Mouse (Mus musculus) embryonic facial prominence, embryonic 10.5 days (tissue): ENCODE results near the gene Xcl1. TPM values are rescaled to one million over a fixed set of nuclear protein-coding genes. Genes with fewer than 3 reads are reported as not detected.

Source experiments
- DNase-seq: peaks from one replicate; pipeline ENCODE4 v3.0.0-alpha.2; 2017; ENCODE audit warnings: low spot score
- H3K27ac ChIP-seq: fragments of 300-500 bp; sonication (generic); replicated peaks from 2 replicates; pipeline ENCODE4 v1.5.1; 2016; ENCODE audit warnings: mild to moderate bottlenecking
- H3K27me3 ChIP-seq: fragments of 300-500 bp; sonication (generic); replicated peaks from 2 replicates; pipeline ENCODE4 v1.6.1; 2016; ENCODE audit warnings: low read depth, mild to moderate bottlenecking; ENCODE audit not compliant: poor library complexity, severe bottlenecking
- H3K36me3 ChIP-seq: fragments of 300-500 bp; sonication (generic); replicated peaks from 2 replicates; pipeline ENCODE4 v1.6.1; 2016; ENCODE audit warnings: mild to moderate bottlenecking, moderate library complexity
- H3K4me1 ChIP-seq: fragments of 300-500 bp; sonication (generic); 2 replicates; pipeline ENCODE4 v1.6.1; 2016
- H3K4me3 ChIP-seq: fragments of 300-500 bp; sonication (generic); 2 replicates; pipeline ENCODE4 v1.5.1; 2016; ENCODE audit warnings: mild to moderate bottlenecking, moderate library complexity
- H3K9me3 ChIP-seq: fragments of 300-500 bp; sonication (generic); 2 replicates; pipeline ENCODE4 v1.6.1; 2016; ENCODE audit warnings: mild to moderate bottlenecking
- WGBS: fragments of 180-500 bp; shearing (Covaris S2); methylation state at CpG from one replicate; pipeline ENCODE4 v1.1.7; 2016; 5-methylcytosine and 5-hydroxymethylcytosine counted together
- polyA plus RNA-seq: library from polyadenylated mRNA; unstranded; fragments of >200 nt; fragmentation: Nextera tagmentation; extraction: Ambion mirVana; gene quantifications from 2 replicates; pipeline ENCODE4 v1.2.1, GENCODE M21; 2016

Xcl1 gene
- polyA plus RNA-seq, 1 experiment from 2014 or later = not detected

DNA sequence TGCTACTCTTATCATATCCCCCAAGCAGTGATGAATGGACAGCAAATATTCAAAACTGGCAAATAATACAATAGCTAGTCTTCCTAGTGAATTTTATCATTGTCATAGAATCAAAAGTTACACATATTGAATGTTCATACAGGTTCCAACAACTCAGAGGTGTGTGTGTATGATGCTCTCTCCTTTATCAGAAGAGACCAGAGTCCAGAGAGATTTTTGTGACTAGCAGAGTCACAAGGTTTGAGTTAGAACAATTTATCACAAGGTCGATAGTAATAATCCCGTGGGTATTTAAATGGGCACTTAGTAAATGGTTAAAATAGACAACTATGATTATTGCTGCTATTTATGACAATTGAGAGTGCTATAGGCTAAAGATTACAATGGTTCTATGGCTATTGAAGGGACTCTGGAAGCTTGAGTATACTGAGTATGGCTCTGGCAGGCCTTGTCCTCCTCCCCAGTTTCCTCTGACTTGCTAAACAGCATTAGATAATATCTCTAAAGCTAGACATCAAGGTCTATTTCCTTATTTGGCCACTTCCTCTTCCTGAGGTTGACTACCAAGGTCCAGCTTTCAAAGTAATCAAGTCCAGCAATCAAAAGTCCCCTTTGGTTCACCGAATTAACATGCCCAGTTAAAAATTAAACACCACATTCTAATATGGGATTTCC lies 21.5 kb upstream of the Xcl1 start:
- no peak overlapping the region for H3K4me3 ChIP-seq
- no peaks in the 10 kb centered on the region for H3K36me3 ChIP-seq
- H3K9me3 ChIP-seq = no peaks in the 10 kb centered on the region
- WGBS = 88% methylated on average over 3 of the region's 3 CpGs
- no peaks in the 10 kb centered on the region for H3K4me1 ChIP-seq
- no peak for DNase-seq
- H3K27me3 ChIP-seq = no peaks in the 10 kb centered on the region
- no peak overlapping the region for H3K27ac ChIP-seq

DNA sequence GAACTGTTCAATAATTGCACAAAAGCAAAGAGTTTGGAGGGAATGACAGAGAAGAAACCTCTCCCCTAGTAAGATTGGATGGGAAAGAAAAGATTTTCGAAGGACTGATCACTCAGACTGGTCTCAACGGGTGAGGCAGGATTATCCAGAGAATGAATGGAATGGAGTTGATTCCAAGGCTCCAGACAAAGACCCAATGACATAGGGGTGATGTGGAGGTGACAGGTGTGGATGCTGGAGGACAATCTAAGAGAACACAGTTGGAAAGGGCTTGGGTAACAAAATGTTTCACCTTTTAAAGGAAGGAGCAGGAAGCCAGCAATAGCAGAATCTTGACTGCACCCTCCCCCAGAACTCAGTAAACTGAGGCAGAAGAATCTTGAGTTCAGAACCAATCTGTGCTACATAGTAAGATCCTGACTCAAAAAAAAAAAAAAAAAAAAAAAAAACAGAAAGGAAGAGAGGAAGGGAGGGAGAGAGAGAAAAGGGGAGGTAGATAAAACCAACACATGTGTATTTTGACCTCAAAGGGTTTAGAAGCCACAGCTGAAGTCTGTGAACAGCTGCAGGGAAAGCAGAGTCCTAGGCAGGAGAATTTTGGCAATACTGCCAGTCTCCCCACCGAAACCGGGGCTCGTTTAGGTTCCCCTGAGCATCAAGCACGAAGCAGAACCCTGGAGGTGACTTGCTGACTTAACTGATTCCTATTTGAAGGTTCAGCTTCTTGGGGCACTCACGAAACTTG lies 20.3 kb upstream of the Xcl1 start:
- DNase-seq = no peak
- Histone ChIP-seq H3K9me3 (no peaks in the 10 kb centered on the region), H3K36me3 (no peaks in the 10 kb centered on the region), H3K4me3 (no peak overlapping the region), H3K27ac (no peak overlapping the region), H3K27me3 (no peaks in the 10 kb centered on the region), H3K4me1 (no peaks in the 10 kb centered on the region)
- WGBS = 76% methylated on average over 7 of the region's 7 CpGs

DNA sequence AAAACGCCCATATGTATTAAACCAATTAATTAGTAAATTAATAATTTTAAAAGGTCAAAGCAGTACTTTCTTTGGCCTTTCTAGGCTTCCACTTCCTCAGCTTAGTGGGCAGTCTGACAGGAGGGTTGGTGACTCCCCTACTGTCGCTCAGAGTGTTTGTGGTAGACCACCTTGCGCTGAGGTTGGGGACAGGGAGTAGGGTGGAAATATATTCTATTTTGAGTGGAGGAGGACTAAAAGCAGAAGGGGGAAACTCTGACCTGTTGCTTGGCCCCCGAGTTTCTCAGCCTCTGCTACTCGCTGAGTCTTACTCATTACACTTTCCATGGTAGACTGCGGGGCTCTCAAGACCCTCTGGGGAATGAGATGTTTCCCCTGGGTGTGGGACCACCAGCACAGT lies 18.2 kb upstream of the Xcl1 start:
- H3K4me3 ChIP-seq = no peak overlapping the region
- no peak overlapping the region for H3K27ac ChIP-seq
- H3K9me3 ChIP-seq = no peaks in the 10 kb centered on the region
- WGBS = 91% methylated on average over 6 of the region's 6 CpGs
- DNase-seq = no peak
- H3K27me3 ChIP-seq = no peaks in the 10 kb centered on the region
- H3K36me3 ChIP-seq = no peaks in the 10 kb centered on the region
- no peaks in the 10 kb centered on the region for H3K4me1 ChIP-seq

DNA sequence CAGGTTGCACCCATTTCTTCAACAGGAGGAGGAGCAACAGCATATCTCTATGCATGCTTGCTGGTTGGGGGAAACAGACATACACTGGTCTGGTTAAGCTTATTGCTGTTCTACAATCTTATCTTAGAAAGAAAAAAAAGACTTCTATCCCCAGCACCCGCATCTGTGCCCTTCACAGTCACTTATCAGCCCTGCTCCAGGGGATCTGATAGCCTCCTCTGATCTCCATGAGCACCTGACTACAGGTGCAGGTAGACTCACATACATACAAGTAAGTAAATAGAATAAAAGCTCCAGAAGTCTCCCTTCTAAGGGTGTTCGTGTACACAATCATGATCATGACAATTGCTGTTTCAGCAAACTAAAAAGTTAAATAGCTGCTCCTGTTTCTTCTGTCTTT lies 733 bp upstream of the Xcl1 start:
- WGBS = 75% methylated on average over 2 of the region's 2 CpGs
- DNase-seq = no peak
- no peaks in the 10 kb centered on the region for H3K9me3 ChIP-seq
- no peak overlapping the region for H3K27ac ChIP-seq
- no peaks in the 10 kb centered on the region for H3K27me3 ChIP-seq
- H3K4me1 ChIP-seq = no peaks in the 10 kb centered on the region
- H3K36me3 ChIP-seq = no peaks in the 10 kb centered on the region
- H3K4me3 ChIP-seq = no peak overlapping the region

DNA sequence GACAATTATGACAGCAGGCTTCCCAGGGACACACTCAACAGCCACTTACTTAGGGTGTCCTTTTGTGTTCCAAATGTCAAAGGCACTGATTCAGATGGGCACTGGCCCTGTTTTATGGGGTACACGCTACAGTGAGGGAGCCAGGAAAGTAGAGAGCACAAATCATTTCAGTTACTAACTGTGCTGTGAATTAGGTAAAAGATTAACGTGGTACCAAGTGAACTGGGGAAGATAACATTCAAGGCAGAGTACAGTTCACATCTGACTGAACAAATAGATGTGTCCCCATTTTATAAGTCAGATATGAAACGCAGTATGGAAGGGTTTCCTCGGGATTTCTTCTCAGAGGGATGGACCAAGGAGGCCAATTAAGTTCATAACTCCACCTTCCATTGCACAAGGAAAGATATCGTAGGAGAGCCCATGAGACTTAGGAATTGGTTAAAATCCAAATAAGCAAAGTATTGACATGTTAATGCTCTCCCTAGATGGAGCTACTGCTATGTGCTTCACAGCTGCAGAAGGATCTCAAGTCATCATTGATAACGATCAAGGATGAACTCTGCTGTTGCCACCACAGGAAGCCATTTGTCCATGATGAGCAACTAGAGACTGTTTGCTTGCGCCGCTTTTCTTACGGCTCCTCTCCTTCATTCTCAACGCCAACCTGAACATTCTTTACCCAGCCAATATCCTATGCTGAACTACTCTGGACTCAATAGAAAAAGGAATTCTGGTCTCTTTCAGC lies 1.7 kb downstream of the Xcl1 start:
- no peaks in the 10 kb centered on the region for H3K27me3 ChIP-seq
- no peak for DNase-seq
- H3K4me3 ChIP-seq = no peak overlapping the region
- WGBS = 91% methylated on average over 10 of the region's 10 CpGs
- no peaks in the 10 kb centered on the region for H3K4me1 ChIP-seq
- H3K27ac ChIP-seq = no peak overlapping the region
- H3K36me3 ChIP-seq = no peaks in the 10 kb centered on the region
- H3K9me3 ChIP-seq = no peaks in the 10 kb centered on the region

DNA sequence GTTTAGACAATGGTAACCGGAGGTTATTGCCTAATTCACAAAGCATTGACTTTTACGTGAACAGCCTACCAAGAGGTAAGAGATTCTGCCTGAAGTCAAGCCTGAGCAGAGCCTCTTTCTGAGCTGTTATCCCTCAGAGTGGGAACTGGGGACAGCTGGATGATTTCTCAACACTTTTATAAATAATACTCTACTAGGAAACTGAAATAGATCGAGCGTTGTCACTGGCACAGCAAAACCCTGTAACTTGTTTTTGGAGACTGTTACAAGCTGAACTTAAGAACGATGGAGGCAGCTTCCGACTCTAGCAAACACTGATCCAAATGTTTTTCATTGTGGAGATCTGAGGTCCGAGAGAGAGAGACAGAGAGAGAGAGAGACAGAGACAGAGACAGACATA lies 4.2 kb downstream of the Xcl1 start:
- Histone ChIP-seq H3K36me3 (no peaks in the 10 kb centered on the region), H3K4me3 (no peak overlapping the region), H3K4me1 (no peaks in the 10 kb centered on the region), H3K27ac (no peak overlapping the region), H3K27me3 (no peaks in the 10 kb centered on the region), H3K9me3 (no peaks in the 10 kb centered on the region)
- WGBS = 94% methylated on average over 7 of the region's 7 CpGs
- no peak for DNase-seq

GRCm38 (mm10) chr1:164930006-164930405 lies 5.3 kb downstream of the Xcl1 start:
- Histone ChIP-seq H3K27me3 (no peaks in the 10 kb centered on the region), H3K4me3 (no peak overlapping the region), H3K4me1 (no peaks in the 10 kb centered on the region), H3K9me3 (no peaks in the 10 kb centered on the region), H3K36me3 (no peaks in the 10 kb centered on the region), H3K27ac (no peak overlapping the region)
- 81% methylated on average over 3 of the region's 3 CpGs for WGBS
- no peak for DNase-seq

DNA sequence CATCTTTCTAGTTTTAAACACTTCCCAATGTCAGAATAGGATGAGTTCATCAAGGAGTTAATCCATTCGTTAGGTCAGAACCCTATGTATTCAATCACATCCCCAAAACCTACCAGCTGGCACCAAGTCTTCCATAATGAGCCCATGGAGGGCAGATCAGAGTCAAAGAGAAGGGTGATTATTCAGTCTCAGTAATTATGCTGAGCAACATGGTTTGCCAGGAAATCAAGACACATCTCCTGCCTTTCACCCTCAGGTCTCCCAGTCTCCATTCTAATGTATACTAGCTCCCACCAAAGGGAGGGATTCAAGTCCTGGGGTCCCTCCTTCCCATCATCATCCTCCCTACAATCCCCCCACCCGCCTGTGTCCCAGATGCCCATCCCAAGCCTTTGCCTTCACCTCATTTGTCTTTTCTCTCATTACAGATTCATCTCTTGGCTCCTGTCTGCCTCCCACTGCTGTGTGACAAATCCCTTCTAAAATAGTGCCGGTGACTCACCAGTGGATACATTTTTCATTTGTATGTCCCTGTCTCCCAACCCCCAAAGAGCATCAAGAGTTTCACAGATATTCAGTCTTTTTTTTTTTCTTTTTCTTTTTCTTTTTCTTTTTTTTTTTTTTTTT lies 8.7 kb downstream of the Xcl1 start:
- DNase-seq = no peak
- Histone ChIP-seq H3K4me1 (no peaks in the 10 kb centered on the region), H3K4me3 (no peak overlapping the region), H3K36me3 (no peaks in the 10 kb centered on the region), H3K27ac (no peak overlapping the region), H3K27me3 (no peaks in the 10 kb centered on the region), H3K9me3 (no peaks in the 10 kb centered on the region)
- 82% methylated on average over 3 of the region's 3 CpGs for WGBS

GRCm38 (mm10) chr1:164905047-164905446 lies 30.3 kb downstream of the Xcl1 start:
- Histone ChIP-seq H3K9me3 (no peaks in the 10 kb centered on the region), H3K36me3 (no peaks in the 10 kb centered on the region), H3K27me3 (peaks cover 9% of the 10 kb centered on the region), H3K4me3 (no peak overlapping the region), H3K4me1 (no peaks in the 10 kb centered on the region), H3K27ac (no peak overlapping the region)
- DNase-seq = peak; percentile 68
- 48% methylated on average over 4 of the region's 4 CpGs for WGBS

GRCm38 (mm10) chr1:164900696-164901095 lies 34.6 kb downstream of the Xcl1 start:
- no peaks in the 10 kb centered on the region for H3K36me3 ChIP-seq
- WGBS = 89% methylated on average over 6 of the region's 6 CpGs
- H3K27me3 ChIP-seq = peaks cover 29% of the 10 kb centered on the region
- H3K9me3 ChIP-seq = no peaks in the 10 kb centered on the region
- H3K4me3 ChIP-seq = no peak overlapping the region
- peaks cover 29% of the 10 kb centered on the region for H3K4me1 ChIP-seq
- no peak for DNase-seq
- H3K27ac ChIP-seq = no peak overlapping the region

DNA sequence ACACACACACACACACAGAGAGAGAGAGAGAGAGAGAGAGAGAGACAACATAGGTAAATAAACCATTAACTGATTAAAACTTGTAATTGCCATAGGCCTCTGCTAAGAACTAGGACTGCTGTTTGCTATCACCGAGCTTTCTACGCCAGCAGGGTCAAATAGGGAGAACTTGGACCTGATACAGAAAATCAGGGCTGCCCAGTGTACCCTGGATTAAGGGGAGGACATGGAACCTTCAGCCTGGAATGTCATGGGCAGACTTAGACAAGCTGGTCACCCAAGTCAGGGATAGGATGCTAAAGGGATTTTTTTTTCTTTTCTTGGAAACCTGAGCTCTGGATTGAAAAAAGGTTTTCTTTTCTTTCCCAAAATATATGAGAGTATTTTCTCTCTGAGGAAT lies 35.1 kb downstream of the Xcl1 start:
- Histone ChIP-seq H3K27ac (no peak overlapping the region), H3K9me3 (no peaks in the 10 kb centered on the region), H3K27me3 (peaks cover 29% of the 10 kb centered on the region), H3K4me1 (peaks cover 29% of the 10 kb centered on the region), H3K4me3 (no peak overlapping the region), H3K36me3 (no peaks in the 10 kb centered on the region)
- 70% methylated on average over 2 of the region's 2 CpGs for WGBS
- no peak for DNase-seq

DNA sequence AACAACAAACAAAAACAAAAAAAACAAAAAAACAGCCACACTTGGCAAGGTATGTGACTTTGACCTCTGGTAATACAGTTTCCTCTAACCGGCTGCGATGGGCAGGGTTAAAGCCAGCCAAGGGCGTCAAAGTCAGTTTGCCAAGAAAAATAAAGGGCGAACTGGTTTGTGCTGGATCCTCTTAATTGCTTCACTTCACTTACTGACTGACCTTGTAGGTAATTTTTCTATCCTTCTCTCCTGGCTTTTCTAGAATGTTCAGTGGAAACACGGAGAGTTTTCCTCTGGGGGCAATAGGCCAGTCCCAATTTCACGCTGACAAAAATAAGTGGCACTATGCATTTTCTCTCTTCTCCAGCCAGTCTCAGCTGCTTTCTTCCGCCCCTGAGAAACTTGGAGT lies 35.8 kb downstream of the Xcl1 start:
- peaks cover 29% of the 10 kb centered on the region for H3K27me3 ChIP-seq
- WGBS = 32% methylated on average over 7 of the region's 7 CpGs

More for the DNA sequence above, 35.8 kb downstream of the Xcl1 start:
- H3K9me3 ChIP-seq = no peaks in the 10 kb centered on the region
- DNase-seq = no peak
- no peak overlapping the region for H3K27ac ChIP-seq
- peaks cover 29% of the 10 kb centered on the region for H3K4me1 ChIP-seq
- H3K36me3 ChIP-seq = no peaks in the 10 kb centered on the region
- H3K4me3 ChIP-seq = peak overlapping the region; percentile 68
